Mouse (Mus musculus) right cerebral cortex, postnatal 4 days (tissue): ENCODE measurements around the gene Fbxw21.
A peak's percentile ranks its signal among the peaks of the same experiment; 100 is the strongest.

Experiments
- DNase-seq: peaks from one replicate; pipeline ENCODE4 v3.0.0-alpha.2; 2022

The Fbxw21 gene

DNA sequence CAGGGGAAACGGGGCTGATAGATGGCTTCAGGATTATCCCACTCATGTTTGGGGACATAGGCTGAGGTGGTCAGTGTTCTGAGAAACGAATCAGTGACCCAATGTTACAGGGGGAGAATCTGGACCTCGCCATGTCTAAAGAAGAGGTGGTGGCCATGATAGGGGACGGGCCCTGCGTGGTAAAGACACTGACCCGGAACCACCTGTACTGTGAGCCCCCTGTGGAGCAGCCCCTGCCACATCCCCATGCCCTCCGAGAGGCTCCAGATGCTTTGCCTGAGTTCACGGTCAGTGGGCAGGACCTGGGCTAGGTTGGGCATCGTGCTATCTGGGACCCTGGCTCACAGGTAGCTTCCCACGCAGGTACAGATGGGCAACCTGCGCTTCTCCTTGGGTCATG, 51.6 kb downstream of the Fbxw21 start:
- no peak for DNase-seq

DNA sequence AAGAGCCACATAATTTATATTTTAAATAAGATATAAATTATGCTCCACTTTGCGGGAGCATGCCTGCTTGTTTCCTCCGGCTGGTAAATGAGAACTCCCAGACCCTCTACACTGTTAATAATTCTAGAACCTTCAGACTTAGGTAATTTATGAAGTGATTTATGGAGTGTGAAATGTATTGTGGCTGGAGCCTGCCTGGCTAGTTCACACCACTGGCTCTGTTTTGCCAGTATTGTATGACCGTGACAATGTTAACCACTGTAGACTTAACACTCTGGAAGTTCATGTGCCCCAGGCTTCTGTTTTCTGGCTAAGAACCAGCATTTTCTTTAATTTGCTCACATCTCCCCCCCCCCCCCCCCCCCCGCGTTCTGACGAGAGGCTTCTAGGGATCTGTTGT, 54.5 kb downstream of the Fbxw21 start:
- no peak for DNase-seq

DNA sequence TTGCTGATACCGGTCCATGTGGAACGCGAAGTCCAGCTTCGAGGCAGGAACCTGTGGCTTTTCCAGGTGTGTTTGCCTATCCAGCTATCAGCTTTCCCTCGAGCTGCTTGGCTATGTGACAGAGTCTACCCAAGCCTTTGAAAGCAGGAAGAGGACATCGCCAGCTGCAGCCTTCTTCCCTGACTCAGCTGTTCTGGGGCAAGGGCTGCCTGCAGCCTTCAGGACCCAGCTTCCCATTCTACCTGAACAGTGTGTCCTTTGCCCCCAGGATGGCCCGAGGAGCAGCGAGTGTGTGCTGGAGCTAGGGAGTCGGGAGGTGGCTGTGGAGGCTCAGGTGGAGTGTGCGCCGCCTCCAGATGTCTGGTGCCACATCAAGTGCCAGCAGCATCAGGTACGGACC, 56.2 kb downstream of the Fbxw21 start:
- no peak for DNase-seq

DNA sequence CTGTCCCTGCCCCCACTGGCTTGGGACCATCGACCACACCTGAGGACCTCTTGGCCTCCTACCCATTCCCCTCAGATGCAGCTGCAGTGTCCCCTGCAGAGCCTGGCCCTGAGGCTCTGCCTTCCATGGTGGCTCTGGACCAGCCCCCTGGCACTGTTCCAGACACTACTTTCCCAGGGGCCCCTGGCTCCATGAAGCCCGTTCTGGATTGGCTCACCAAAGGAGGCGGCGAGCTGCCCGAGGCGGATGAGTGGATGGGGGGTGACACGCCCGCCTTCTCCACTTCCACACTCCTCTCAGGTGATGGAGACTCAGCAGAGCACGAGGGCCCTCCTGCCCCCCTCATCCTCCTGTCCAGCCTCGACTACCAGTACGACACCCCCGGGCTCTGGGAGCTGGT, 56.8 kb downstream of the Fbxw21 start:
- DNase-seq, result peak; percentile 55

DNA sequence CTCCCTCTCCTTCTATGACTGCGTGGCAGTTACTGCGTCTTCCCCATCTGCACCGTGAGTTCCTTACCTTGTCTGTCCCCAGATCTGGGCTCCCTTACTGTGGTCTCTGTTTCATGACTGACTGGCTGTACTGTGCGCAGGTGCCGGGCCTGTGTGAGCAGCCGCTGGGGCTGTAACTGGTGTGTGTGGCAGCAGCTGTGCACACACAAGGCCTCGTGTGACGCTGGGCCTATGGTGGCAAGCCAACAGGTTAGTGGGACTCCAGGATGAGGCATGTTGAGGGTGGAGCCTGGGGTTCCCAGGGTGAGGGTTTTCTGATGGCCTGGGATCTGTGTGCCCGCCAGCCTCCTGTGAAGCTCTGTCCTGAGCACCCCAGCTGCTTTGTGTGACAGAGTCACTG, 57.8 kb downstream of the Fbxw21 start:
- no peak for DNase-seq

DNA sequence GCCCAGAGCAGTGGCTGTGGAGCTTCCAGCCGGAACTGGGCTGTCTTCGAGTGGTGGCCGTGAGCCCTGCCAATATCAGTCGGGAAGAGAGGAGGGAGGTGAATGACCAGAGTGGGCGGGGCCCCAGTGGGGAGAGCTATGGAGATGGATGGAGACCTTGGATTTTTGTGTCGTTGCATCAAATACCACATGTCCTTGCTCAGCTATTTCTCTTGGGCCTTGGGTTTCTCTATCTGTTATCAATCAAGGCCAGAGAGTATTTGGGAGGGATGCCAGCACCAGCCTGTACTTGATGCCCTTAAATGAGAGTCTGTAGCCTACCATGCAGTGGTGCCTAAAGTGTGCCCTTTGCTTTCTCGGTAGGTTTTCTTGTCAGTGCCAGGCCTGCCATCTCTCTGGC, 58.6 kb downstream of the Fbxw21 start:
- DNase-seq, result no peak

DNA sequence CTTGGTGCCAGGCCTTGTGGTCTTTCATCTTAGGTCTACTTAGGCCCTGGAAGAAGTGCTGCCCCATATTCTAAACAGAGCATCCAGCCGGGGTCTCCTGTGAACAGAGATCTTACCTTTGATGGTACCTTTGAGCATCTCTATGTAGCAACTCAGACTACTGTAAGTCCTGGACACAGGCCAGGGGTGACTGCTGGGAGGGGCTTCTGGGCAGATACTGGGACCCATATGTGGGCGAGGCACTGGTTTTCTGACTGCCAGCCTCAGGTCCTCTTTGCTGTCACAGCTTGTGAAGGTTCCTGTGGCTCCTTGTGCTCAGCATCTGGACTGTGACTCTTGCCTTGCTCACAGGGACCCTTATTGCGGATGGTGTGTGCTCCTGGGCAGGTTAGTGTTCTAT, 59.3 kb downstream of the Fbxw21 start:
- DNase-seq, result no peak

DNA sequence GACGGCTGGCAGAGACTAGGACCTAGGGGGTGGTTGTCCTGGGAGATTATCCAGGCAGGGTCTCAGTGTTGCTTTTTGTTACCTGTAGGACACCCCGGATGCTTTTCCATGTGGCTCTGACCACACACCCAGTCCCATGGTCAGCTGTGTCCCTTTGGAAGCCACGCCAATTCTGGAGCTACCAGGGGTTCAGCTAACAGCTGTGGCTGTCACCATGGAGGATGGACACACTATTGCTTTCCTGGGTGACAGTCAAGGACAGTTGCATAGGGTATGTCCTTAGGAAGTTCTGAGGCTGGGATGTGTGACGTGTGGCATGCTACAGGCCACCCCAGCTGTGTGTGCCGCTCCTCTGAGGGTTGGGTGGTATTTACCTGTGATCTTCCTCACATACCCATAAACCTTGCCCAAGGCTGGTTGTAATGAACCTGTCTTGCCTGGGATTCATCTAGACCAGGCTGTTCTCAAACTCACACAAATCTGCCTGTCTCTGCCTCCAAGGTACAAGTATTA, 59.9 kb downstream of the Fbxw21 start:
- no peak for DNase-seq

DNA sequence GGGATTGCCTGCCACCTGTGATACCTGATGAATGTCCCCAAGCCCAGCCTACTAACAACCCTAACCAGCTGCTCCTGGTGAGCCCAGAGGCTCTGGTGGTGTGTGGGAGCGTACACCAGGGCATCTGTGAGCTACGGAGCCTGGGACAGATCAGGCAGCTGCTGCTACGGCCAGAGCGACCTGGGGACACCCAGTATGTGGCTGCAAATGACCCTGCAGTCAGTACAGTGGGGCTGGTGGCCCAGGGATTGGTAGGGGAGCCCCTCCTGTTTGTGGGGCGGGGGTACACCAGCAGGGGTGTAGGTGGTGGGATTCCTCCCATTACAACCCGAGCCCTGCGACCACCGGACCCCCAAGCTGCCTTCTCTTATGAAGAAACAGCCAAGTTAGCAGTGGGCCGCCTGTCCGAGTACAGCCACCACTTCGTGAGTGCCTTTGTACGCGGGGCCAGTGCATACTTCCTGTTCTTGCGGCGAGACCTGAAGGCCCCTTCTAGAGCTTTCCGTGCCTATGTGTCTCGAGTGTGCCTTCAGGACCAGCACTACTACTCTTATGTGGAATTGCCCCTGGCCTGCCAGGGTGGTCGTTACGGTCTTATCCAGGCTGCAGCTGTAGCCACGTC, 61.4 kb downstream of the Fbxw21 start:
- no peak for DNase-seq

DNA sequence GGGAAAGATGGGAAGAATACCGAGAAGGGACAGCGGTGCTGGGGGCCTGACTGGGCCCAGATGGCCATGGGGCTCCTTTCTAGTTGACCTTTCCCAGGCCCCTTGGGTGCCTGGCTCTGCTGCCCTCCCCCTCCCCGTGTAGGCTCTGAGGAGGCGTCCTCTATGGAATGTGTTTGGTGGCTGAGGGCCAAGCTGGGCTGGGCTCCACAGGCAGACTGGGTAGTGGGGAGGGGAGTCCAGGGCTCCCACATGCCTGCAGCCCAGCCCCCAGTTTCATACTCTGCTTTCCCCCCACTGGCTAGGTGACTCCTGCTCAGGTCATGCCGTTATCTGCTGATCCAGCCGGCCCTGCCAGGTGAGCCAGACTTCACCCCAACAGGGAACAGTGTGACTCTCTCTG, 62.9 kb downstream of the Fbxw21 start:
- peak; percentile 65 for DNase-seq

DNA sequence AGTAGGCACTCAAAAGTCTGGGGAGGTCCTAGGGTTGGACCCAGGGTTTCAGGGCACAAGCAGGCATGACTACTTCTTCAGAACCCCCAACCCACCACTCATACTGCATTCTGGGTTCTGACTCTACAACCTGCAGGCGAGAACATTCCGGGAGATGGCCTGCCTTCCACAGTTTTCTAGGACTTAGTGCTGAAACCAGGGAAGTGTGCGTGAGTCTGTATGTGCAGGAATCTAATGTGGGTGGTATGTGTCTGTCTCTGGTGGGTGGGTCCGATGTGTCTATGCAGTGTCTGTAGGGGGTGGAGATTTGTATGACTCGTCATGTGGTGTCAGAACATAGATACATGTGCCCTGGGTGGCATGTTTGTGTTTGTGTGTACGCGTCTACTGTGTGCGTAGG, 63.5 kb downstream of the Fbxw21 start:
- no peak for DNase-seq

DNA sequence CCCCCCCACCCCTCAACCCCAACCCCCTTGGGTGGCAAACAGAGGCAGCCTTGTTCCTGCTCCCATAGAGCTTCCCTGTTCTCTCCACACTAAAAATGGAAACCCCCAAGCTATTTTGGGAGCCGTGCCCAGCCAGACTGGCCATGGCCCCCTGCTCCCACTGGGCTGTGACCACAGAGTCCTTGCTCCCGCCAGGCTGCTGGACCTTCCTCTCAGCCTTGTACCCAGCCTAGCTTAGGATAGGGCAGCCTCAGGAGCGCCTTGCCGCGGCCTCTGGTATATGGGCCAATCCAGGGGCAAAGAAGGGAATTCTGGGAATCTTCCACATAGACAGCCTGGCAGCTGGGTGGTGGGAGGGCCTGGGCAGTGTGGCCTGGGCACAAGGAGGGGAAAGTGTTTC, 64.0 kb downstream of the Fbxw21 start:
- peak; percentile 67 for DNase-seq

DNA sequence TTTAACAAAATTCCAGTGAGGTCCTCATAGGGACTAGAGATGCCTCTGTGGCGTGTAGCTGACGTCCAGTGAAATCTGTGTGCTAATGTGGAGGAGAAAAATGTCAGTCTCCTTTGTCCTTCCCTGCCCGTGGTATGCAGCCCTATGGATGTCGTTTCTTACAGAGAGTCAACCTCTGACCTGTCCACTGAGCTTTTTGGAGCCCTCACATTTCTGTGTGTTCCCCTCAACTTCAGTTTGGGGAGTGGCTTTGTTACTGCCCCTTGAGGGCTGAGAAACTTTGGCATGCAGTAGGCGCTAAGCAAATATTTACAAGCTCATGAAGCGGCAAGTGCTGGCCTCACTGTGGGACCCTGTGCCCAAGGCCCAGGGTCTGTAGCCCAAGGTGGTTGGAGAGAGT, 64.5 kb downstream of the Fbxw21 start:
- DNase-seq, result no peak

DNA sequence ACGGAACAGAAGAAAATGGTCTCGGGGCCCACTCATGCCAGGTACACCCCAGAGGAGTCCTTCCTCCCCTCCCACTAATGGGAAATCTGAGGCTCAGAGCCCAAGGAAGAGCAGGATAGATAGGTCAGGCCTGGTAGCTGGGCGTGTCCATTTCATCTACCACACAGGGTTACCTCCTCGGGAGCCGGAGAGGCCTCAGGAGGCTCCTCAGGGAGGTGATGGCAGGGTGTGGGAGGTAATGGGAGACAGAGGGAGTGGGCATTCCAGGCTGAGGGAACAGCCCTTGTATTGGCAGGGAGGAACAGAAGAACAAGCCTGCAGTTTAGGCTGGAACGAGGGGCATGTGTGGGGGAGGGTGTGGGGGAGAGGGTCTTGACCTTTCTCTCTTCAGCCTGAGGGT, 65.0 kb downstream of the Fbxw21 start:
- DNase-seq, result no peak

DNA sequence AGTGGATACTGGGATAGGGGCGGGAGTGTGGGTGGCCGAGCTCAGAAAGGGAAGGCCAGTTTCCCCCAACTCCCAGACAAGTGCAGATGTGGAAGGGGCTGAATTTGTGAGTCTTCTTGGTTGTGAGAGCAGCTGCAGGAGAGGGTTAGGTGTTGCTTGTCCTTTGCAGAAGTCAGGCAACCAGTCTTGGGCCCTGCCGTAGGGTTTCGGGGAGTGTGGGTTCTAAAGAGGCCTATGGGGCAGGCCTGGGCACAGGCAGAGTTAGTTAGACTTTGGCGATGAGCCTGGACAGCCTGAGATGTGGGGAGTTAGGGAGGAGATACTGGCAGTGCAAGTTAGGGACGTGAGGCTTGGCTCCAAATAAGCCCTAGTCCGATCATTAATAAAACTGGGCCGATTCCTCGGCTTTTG, 65.6 kb downstream of the Fbxw21 start:
- peak; percentile 40 for DNase-seq

DNA sequence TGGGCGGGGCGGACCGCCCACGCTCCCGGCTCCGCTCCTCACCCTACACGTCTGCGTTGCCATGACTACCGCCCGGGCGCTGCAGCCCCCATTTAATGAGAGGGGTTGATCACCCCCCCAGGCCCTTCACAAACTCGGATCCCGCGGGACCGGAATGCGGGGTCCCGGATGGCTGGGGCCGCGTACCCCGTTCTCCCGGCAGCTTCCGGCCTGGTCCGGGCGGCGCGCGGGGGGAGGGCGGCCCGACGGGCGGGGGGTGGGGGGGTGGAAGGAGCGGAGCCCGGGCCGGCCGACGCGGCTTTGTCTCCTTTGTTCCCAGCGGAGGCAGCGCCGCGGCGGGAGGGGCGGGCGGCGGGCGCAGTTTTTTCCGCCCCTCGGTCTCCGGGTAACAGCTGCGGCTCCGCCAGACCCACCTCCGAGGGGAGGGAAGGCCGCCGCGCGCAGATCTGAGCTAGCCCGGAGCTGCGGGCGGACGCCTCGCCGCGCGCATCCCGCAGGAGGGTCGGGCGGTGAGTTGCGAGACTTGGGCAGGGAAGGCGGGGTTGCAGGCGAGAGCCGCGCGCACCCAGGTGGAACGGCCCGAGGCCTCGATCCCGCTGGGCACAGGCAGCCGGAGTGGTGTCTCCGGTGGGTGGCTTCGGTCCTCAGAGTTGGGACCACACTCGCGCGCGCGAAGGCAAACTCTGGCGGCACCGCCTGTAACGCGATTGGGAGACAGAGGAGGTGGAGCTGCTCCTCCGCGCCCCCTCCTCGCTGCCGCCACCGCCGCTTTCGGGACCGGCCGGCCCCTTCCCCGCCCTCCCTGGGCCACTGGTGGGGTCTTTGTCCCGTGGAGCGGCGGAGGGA, 66.5 kb downstream of the Fbxw21 start, which contains the start of gene Plxnb1:
Plxnb1 (plus strand) TSS at position 253 of the 846 bp plus-strand sequence.
- peak; percentile 83 for DNase-seq

DNA sequence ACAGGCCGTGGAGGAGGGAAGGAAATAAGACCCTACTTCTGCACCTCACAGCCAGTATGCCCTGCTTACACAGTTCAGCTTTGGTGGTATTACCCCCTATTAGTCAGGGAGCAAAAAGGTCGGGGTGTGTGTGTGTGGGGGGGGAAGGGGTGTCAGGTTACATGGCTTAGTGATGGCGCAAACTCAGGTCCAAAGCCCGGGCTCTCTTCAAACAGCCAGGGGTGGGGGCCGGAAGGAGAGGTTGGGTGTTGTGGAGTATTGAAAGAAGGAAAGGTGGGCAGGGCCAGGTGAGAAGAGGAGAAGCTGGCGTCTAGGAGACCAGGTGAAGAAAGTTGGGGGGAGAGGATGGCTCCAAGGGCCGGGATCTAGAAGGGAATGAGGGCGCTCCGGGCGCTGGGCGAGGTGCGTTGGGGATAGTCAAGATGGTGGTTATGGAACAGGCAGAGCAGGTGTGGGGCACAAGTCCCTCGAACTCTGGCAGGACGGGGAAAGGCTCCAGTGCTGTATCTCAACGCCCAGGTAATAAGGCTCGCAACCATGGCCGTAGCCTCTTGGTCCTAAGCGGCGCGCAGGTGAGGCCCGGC, 67.2 kb downstream of the Fbxw21 start:
- DNase-seq, result no peak

DNA sequence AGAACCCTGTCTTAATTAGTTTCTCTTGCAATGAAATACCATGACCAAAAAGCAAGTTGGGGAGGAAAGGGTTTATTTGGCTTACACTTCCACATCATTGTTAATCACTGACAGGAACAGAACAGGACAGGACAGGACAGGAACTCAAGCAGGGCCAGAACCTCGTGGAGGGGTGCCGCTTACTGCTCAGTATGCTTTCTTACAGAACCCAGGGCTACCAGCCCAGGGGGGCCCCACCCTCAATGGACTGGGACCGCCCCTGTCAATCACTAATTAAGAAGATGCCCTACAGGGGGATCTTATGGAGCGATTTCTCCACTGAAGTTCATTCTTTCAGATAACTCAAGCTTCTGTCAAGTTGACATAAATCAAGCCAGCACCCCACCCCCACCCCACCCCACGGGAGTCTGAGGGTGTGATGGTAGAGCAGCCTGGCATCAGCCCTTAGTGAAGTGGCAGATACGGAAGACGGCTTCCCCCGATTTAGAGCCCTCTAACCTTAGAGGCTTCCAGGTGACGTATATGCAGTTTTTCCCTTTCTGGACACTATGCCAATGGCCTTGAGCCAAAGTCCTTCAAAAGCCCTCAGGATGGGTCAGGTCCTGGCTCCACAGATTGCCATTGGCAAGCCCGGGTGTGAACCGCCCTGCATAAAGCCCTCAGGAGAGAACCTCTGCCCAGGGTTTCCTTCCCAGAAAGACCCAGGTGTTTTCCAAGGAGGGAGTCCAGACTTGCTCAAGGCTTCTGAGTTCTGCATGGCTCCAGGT, 67.9 kb downstream of the Fbxw21 start:
- DNase-seq, result no peak

DNA sequence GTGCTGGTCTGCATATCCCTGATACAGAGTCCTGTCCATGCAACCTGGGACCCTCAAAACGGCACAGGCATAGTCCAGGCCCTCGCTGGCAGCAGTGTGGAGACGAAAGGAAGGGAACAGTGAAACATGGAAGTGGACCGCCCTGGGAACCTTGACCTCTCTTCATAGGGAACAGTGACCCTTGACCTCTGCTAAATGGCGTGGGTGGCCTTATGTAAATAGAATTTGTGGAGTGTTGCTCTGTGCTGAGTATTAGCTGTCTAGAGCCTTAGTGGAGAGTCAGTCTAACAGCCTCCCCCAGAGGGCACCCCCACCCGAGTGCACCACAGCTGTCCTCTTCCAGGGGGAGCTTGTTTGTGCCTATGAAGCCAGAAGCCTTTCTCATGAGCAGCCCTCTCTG, 69.0 kb downstream of the Fbxw21 start:
- no peak for DNase-seq

DNA sequence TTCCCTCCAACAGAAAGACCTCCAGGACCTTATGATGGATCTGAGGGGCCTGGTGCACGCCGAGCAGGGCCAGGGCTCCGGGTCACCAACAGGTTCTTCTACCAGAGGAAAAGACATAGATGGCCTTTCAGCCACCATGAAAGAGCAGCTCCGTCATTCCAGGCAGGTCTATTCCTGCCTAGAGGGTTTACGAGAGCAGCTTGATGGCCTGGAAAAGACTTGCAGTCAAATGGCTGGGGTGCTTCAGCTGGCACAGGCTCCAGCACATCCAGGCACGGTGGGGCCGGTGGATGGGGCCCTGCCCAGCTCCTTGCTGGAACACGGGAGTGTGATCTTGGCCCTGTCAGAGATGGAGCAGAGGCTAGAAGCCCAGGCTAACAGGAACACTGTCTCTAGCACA, 70.0 kb downstream of the Fbxw21 start:
- no peak for DNase-seq

DNA sequence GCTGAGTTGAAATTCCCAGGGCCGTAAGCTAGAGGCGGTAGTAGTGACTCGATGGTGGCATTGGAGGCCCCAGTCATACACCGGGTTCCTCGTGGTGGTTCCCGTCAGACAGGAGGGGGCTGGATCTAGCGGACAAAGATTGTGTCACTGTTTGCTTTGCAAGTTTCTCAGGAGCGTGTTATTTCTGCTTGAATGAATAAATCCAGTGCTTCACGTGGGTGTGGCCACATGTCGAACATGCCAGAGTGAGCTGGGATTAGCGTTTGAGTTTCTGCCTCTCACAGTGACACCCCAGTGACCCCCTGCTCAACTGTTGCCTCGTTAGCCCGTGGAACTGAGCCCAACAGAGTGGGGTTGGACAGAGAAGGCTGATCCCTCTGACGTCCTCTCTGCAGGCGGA, 71.4 kb downstream of the Fbxw21 start:
- no peak for DNase-seq
